Mouse (Mus musculus): ENCODE measurements around the gene Gpam.

Gpam gene

GRCm38 (mm10) chr19:55139301-55139700 lies 12.3 kb upstream of the Gpam start:
- DNase-seq (ENCODE audit: low read depth, low spot score): peak; percentile 97

DNA sequence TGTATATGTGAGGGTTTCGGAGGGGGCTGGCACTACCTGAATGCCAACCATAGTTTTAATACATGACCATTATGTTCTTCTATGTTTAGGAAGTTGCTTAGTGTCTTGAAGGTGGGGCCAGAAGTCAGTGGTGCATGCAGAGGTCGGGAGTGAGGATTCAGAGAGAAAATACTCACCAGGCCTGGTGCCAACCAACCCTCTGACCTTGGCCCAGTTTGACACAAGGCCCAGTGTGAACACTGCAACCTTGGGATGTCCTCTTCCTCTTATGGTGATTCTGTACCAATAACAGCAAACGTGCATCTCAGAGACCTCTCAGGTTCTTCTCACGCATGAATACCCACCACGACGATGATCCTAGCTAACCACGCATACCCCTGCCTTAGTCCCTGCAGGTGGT lies 11.5 kb upstream of the Gpam start:
- DNase-seq (ENCODE audit: low read depth, low spot score): no peak

DNA sequence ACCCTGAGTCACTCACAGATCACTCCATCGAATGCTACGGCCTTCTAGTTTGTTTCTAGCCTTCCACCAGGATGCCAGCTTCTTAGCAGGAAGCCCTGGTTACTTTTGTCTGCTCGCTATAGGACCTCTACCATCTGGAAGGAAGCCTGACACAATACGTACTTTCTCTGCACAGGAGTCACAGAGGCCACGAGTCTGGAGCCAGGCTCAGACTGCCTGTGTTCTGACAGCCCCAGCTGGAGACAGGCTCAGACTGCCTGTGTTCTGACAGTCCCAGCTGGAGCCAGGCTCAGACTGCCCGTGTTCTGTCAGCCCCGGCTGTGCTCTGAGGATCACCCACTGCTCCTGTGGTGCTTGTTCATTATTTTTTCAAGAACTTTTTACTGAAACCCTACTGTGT lies 10.8 kb upstream of the Gpam start:
- DNase-seq (ENCODE audit: low read depth, low spot score): no peak

- peak; percentile 18 for DNase-seq (ENCODE audit: low read depth, low spot score)
These were observed 9.8 kb upstream of the Gpam start for GRCm38 (mm10) chr19:55136693-55137427.

- no peak for DNase-seq (ENCODE audit: low read depth, low spot score)
These were observed 8.9 kb upstream of the Gpam start for GRCm38 (mm10) chr19:55135918-55136317.

GRCm38 (mm10) chr19:55134521-55134920 lies 7.5 kb upstream of the Gpam start:
- no peak for DNase-seq (ENCODE audit: low read depth, low spot score)

DNA sequence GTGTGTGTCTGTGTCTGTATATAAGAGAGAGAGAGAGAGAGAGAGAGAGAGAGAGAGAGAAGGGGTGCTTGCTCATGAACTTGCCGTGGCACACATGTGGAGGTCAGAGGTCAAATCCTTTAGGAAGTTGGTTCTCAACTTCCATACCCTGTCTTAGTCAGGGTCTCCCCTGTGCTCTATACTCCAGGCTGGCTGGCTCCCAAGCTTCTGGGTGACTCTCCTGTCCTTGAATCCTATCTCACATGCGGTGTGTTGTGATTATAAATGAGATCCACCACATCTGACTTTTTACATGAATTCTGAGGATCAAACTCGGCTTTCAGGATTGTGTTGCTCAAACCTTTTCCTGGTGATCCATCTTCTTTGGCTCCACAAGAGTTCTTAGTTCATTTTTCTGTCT lies 5.4 kb upstream of the Gpam start:
- DNase-seq (ENCODE audit: low read depth, low spot score): no peak

GRCm38 (mm10) chr19:55131747-55132146 lies 4.7 kb upstream of the Gpam start:
- DNase-seq (ENCODE audit: low read depth, low spot score): no peak

DNA sequence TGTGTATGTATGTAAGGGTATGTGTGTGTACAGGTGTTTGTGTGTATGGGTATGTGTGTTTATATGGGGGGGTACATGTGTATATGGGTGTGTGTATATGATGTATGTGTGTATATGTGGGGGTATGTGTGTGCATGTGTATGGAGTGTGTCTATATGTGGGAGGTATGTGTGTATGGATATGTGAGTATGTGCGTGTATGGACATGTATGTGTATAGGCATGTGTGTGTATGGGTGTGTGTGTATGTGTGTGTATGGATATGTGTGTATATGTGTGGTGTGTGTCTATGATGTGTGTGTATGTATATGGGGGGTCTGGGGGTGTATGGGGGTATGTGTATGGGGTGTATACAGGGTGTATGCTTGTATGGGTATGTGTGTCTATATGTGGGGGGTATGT lies 1.4 kb upstream of the Gpam start:
- no peak for DNase-seq (ENCODE audit: low read depth, low spot score)

- DNase-seq (ENCODE audit: low read depth, low spot score): no peak
These were observed 1.6 kb downstream of the Gpam start for GRCm38 (mm10) chr19:55125456-55125855.

GRCm38 (mm10) chr19:55123001-55123536 lies 4.0 kb downstream of the Gpam start:
- DNase-seq (ENCODE audit: low read depth, low spot score): no peak

- DNase-seq (ENCODE audit: low read depth, low spot score): no peak
These were observed 4.6 kb downstream of the Gpam start for GRCm38 (mm10) chr19:55122351-55122980.

DNA sequence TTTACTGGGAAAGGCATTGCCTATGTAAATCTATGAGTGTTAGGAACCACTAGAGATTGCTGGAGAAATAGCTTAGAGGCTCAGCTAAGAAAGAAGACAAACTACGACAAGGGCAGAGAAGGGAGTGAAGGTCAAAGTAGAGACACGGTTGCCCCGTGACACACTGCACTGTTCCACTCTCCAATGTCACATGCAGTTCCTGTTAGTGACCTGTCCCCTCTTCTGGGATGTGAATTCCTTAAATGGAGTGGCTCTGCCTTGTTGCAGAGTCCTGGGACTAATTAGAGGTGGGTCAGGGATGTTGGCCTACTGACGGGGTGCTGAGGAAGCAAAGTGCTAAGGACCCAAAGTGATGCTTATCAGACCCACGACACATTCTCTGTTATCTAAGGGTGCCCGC lies 5.2 kb downstream of the Gpam start:
- no peak for DNase-seq (ENCODE audit: low read depth, low spot score)

DNA sequence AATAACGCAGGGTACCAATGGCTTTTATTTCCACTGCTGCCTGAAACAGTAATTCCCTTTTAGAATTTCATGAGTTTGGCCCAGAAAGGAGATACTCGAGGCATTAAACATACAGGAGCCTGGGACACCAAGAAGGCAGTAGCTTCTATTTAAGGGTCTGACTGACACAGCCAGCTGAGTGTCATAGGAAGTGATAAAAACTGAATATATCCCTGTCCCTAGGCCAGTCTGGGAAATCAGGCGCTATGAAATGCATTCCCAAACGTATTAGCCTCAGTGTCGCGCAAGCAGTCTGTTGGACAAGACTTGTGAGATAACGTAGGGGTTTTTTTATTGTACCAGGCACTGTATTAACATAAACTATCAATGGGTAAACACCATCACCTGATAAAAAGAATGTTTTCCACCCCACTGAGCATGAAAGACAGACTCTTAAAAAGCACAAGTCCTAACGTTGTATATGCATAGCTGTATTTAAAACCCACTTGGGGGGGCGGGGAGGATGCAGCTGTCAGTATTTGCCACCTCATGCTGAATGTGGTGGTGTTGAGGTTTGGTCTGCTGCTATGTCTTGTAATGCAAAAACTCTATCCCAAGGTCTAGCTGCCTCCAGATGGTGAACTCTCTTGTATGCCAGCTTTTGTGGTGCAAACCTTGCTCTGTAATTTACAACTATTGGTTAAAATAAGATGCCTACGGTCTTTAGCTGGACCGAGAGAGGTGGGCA lies 6.4 kb downstream of the Gpam start:
- DNase-seq (ENCODE audit: low read depth, low spot score): no peak

- DNase-seq (ENCODE audit: low read depth, low spot score): no peak
These were observed 7.5 kb downstream of the Gpam start for GRCm38 (mm10) chr19:55119541-55119940.

DNA sequence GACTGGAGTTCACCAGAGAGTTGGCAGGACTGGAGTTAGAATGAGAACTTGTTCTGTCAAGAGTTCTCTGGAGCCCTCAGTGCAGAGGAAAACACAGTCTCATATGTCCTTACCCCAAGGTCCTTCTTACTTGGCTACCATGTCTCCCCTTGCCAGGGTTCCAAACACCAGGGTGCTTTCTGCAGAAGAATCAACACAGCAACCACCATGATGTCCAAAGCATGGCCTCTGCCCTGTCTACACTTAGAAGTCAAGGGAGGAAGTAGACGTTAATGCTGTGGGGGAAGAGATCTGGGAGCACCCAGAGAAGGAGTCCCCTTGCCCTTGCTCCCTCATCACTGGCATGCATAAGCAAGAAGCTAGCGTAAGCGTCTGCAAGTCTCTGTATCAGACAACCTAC lies 9.0 kb downstream of the Gpam start:
- DNase-seq (ENCODE audit: low read depth, low spot score): no peak

- DNase-seq (ENCODE audit: low read depth, low spot score): no peak
These were observed 9.8 kb downstream of the Gpam start for GRCm38 (mm10) chr19:55117059-55117815.

DNA sequence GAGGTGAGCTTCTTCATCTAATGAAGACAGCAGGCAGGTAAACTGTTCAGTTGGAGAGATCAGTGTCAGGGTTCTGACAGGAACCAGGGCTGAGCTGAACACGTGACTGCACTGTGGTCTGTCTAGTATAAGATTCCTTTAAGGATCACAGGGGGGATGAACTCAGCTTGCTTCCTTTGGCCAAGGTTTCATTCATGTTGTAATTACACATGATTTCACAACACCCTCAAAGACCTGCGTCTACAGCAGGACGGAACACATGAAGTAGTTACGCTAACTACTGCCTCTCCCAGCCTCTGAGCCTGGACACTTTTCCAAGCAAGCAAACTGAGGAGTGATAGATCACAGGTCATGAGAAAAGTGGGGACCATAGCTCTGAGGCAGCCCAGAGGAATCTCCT lies 11.5 kb downstream of the Gpam start:
- no peak for DNase-seq (ENCODE audit: low read depth, low spot score)

DNA sequence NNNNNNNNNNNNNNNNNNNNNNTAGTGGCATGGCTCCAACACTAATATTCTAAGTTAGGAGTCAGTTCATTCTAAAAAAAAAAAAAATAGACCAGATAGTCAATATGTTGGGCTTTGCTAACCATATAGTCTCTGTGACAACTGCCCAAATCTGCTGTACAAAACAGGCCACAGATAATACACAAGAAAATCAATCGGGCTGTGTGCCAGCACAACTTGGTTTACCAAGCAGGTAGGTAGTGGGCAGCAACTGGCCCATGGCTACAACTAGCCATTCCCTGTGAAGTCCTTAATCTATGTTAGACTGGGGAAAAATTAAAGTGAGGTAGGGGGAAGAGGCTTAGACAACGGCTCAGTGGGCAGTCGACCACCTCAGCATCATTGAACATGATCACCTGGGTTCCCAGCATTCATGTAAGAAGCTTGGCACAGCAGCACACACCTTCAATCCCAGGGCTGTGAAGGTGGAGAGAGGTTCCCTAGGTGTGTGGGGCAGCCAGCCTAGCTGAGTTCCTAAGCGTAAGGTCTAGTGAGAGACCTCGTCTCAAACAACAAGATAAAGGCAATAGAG lies 12.1 kb downstream of the Gpam start:
- DNase-seq (ENCODE audit: low read depth, low spot score): no peak

DNA sequence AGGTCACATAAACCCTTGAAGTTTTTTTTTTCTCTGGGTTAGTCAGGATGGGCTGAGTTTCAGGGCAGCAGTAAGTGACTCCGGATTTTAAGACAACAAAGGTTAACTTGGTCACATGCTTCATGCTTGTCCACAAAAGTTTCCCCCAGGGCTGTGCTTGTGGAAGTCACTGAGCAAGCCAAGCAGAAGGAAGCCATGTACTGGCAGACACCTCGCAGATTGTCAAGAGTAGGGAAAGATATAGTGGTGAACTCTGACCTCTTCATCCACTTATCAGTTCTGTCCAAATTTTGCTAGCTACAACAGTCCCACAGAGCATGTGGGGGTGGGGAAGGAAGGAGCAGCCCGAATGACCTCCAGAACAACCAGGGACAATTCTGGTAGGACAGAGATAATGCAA lies 19.1 kb downstream of the Gpam start:
- no peak for DNase-seq (ENCODE audit: low read depth, low spot score)

DNA sequence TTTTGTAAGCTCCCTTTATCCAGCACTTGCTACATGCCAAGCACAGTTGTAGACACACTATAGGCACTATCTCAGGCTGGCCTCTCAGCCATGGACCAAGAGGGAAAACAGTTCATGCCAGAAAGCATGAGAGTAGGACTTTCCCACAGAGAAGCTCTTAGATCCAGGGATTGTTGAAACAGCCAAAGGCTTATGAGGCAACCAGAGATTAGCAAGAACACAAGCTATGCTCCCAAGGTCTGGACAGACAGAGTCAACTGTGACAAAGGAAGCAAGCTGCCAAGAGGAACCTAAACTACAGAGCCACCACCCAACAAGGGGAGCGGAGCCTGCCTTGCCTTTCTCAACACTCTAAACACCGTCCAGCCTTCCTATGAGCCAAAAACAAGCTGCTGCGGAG lies 21.1 kb downstream of the Gpam start:
- DNase-seq (ENCODE audit: low read depth, low spot score): no peak
